Mouse (Mus musculus) right cerebral cortex, postnatal 25 days (tissue): ENCODE results near the gene Ryr3.
A peak's percentile ranks its signal among the peaks of the same experiment; 100 is the strongest.

ENCODE experiments used
- DNase-seq: peaks from one replicate; pipeline ENCODE4 v3.0.0; 2022

Gene Ryr3

GRCm38 (mm10) chr2:112900747-112901146, 316.1 kb downstream of the Ryr3 start:
- DNase-seq, result no peak

DNA sequence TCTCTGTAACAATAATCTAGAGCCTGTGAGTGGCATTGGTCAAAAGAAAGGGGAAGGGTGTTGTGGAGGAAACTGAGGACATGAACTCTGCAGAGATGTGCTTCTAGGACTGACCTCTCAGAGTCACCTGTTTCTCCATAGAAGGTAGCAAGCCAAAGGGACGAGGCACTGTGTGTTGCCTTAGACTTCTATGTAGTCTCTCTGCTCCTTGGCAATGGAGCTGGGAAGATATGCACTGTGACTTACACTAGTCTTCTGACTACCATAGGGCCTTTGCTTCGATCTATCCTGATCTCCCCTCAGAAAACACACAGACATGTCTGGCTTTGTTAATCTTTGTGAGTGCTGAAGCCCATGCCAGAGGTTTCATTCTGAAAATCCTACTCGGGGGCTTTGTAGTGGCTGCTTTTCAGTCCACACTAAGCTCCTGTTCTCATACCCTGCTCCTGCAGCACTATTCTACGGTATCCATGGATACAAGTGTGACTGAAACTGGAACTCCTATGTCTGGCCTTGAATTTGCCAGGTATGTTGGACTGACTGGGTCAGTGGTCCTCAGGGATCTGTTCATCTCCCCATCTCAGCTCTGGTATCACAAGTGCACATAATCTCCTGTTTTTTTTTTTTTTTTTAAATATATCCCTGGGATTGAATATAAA, 332.3 kb downstream of the Ryr3 start:
- no peak for DNase-seq

DNA sequence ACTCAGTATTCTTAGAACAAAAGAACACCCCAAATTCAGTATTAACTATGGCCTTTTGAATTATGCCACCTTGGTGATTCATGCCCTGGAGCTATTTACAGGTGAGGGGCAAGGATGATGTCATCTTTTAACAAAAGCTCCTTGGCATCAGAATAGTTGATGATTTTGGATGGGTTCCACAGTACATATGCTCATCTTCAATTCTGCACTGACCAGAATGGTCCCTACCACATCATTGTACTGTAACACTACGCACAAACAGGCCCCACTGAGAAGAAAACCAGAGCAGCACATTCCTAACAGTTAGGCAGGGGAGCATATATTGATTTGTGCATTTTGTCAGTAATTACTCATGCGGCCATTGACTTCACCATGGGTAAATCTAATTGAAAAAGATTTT, 335.1 kb downstream of the Ryr3 start:
- DNase-seq, result no peak

DNA sequence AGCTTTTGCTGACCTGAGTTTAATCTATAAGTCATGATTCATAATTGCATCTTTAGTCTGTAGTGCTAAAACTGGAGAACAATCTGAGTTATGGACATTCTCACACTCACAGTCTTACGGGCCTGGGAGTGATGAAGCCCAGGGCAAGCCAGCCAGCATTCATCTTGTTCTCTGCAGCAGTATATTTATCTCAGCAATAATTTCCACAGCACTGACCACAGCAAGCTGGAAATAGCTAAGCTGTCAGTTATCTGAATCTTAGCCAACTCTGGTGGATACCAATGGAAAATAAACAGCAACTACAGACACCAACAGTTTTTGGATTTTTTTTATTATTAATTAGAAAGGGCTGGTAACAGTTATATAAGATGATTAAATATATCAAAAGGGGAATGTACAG, 335.5 kb downstream of the Ryr3 start:
- no peak for DNase-seq

GRCm38 (mm10) chr2:112877404-112877803, 339.5 kb downstream of the Ryr3 start:
- peak; percentile 7 for DNase-seq

GRCm38 (mm10) chr2:112866043-112866551, 350.8 kb downstream of the Ryr3 start:
- no peak for DNase-seq

DNA sequence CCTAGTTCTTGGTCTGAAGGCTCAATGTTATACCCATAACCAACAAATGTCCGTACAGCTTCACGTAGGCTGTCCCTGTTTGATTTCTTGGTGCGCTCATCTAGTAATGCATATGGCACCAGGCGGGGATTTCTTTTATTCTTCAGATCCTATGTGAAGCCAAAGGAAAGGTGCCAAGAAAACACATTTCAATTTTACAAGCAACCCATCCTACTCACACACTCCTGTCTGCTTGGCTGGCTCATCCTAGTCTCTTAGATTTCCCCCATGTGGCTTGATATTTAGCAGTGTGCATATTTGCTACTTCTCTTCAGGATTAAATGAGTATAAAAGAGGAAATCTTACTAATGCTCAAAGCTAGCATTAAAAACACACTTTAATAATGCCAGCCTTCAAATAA, 355.1 kb downstream of the Ryr3 start:
- DNase-seq, result peak; percentile 8

- DNase-seq, result no peak
These were observed 371.0 kb downstream of the Ryr3 start for GRCm38 (mm10) chr2:112845583-112846512.

- DNase-seq, result no peak
These were observed 374.0 kb downstream of the Ryr3 start for GRCm38 (mm10) chr2:112842877-112843276.

DNA sequence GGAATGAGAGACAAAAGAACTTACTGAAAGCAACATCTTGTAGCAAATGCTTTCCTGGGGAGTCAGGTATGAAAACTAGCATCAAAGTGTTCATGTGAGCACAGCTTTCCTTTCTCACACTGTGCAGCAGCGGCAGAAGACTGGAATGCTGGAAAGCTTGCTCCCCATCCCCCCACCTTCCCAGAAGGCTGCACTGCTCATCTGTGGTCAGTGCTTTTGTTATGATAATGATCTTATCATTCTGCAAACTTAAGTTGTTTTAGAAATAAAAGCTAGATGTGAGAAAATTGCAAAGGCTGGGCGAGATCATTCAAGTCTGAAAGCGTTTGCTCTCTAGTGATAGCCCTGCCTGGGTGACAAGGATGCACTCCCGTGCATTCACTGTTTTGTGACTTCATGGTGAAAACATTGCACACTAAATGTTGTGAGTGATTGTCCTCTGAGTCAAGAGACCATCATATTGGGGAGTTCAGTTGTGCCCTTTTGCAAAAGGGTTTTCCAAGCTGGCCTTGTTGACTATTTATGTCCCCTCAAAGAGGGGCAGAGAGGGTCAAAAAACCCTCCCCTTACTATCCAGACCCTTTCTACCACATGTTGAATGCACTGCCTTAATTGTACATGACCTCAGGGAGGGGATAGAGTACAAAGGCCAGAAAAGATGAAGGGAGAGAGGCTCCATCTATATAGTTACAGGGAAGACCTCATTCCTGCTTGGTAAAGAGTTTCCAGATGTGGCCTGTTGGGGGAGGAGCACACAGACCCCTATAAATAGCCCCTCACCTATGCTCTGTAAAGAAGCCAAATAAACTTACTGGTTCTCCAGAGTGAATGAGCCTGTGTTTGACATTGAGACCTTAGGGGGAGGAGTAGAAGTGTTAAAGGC, 385.2 kb downstream of the Ryr3 start:
- no peak for DNase-seq

GRCm38 (mm10) chr2:112826571-112826970, 390.3 kb downstream of the Ryr3 start:
- no peak for DNase-seq

- DNase-seq, result peak; percentile 30
These were observed 394.2 kb downstream of the Ryr3 start for GRCm38 (mm10) chr2:112822721-112823120.

- DNase-seq, result no peak
These were observed 397.8 kb downstream of the Ryr3 start for GRCm38 (mm10) chr2:112819059-112819458.

GRCm38 (mm10) chr2:112816976-112817375, 399.9 kb downstream of the Ryr3 start:
- DNase-seq, result no peak

- no peak for DNase-seq
These were observed 400.9 kb downstream of the Ryr3 start for GRCm38 (mm10) chr2:112815960-112816359.

DNA sequence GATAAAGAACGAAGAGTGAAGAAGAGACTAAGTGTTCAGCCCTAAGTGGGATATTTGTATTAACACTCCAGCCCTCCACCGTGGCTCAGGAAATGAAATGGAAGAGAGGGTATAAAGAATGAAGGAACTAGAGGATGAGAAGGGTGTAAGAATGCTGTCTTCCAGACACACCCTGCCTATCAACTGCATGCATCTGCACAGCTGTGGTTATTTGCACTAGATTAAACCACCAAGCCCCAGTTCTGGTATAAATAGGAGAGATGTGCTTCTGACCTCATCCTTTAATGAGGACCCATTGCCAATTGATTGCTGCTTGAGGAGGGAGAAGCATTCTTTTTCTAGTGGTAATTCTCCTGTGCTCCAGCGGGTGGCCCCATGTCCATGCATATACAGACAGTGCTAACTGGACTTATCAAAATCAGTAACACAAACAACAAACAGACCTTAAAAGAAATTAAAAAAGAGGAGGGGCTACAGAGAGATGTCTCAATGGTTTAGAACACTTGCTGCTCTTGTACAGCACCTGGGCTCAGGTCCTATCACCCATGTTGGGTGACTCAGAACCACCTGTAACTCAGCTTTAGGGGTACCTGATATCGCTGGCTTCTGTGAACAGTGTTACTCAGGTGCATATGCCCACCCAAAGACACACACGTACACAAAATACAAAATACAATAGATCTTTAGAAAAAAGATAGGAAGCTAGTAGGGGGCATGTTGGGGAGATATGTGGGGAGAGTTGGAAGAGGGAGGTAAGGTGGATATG, 404.1 kb downstream of the Ryr3 start:
- no peak for DNase-seq

DNA sequence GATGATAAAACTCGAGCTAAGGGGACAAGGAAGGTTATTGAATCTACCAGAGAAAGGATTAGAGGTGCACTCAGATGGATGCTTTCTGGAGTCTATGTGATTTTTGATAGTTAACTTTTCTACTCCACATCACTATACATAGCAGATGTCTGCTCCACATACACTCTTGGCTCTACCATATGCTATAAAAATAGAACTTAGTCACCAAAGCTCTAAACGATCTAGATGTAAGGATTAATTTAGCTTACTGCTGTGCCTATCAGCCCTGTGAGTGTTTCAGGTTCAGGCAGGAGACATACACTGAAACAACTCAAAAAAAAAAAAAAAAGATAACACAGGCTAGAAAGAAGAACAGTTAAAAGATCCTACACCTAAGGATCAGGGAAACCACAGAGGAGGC, 410.9 kb downstream of the Ryr3 start:
- DNase-seq, result no peak

DNA sequence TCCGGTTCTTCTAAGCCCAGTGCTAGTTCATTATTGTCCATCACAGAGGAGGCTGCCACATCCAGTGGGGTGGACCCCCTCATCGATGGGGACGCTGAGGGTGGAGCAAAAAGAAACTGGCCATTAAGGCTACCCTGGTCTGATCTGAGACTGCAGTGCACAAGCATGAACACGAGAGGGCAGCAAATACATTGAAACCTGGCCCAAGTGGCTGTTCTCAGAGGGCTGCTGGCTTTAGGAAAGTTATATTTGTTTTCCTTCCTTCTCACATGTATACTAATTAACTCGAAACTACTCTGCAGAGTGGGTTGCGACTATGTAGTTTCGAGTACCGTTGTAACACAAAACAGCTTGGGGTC, 416.9 kb downstream of the Ryr3 start:
- DNase-seq, result peak; percentile 52

GRCm38 (mm10) chr2:112799351-112799994, 417.4 kb downstream of the Ryr3 start:
- DNase-seq, result no peak

GRCm38 (mm10) chr2:112781631-112782030, 435.3 kb downstream of the Ryr3 start:
- no peak for DNase-seq

- peak; percentile 75 for DNase-seq
These were observed 442.1 kb downstream of the Ryr3 start for GRCm38 (mm10) chr2:112774762-112775161.

DNA sequence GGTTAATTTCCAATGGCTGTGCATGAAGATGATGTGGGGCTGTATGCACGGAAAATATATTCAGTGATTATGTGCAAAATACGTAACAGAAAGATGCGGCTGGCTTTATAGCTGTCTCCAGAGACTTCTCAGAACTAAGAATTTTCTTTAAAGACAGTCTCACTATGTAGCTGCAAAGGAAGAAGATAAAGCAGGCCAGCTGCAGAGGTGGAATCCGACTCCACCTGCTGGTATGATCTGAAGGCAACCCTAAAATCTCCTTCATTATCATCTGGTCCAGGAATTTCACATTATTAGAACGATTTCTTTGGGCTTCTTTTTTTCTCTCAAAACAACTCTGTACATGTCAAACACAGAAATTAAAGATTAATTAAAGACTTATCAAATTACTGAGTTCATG, 449.2 kb downstream of the Ryr3 start:
- no peak for DNase-seq
